Mouse (Mus musculus): Measurements from ENCODE around the gene Gm49711.

- TF ChIP-seq TAL1 (conservative IDR thresholded peaks at IDR 0.05; ENCODE audit: low read depth, low read length), result no peak
- no peak for TF ChIP-seq GATA1 (IDR thresholded peaks at IDR 0.05; ENCODE audit: borderline replicate concordance, low read length)
- TF ChIP-seq CTCF (IDR thresholded peaks at IDR 0.05; ENCODE audit: low read depth, low read length), result no peak
Observed at GRCm38 (mm10) chr16:92129843-92130242, 71.7 kb downstream of the Gm49711 start.

Data from G1E (cell line).